Mouse (Mus musculus) gastrocnemius, postnatal 36 days (tissue): ENCODE data around the gene Gm5798. TPM values are rescaled to one million over a fixed set of nuclear protein-coding genes. Genes with fewer than 3 reads are reported as not detected.
"Not testable (repeated sequence)": the region's sequence is repeated elsewhere in the genome, so short reads cannot be mapped to it uniquely, and the experiment has no call there.

Experiments
- DNase-seq, 2 experiments: peaks; one replicate each; pipeline ENCODE4 v3.0.0; 2022
- intact Hi-C: fragments of 180-260 bp; cut with DNase I; formaldehyde crosslinking; loops from one replicate; pipeline ENCODE4 v1.15.1; 2025
- long read RNA-seq, 2 experiments: library from polyadenylated mRNA; stranded (forward); transcript quantifications; one replicate each; pipeline ENCODE4 v2.0.0; 2021
- total RNA-seq, 2 experiments: library from RNA; stranded (reverse); gene quantifications; 2 replicates each; pipeline ENCODE4 v1.2.3; 2021

Gm5798 gene
- not detected for total RNA-seq
- long read RNA-seq, experiment 1: 0 reads
- long read RNA-seq, experiment 2: 0 reads

DNA sequence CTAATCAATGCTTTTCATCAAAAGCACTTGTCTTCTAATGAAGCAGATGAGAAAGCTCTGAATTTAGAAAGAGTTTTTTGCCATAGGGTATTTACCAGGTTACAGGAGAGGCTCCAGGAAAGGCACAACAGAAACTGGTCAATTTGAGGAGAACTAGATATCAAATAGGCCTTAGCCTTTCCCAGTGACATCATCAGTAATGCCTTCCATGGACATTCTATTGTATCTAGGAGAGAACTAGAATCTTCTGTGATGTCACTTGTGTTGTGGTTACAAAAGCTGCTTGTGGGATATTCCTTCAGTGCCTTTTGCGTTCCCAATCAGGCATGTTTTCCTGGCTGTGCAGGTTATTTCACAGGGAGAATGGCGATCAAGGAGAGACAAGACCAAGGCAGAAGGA lies at the start of gene Gm5798:
Gene Gm5798, plus strand, starts transcription at position 301 of the 400 bp plus-strand sequence.
- intact Hi-C loops, DNase-seq: not testable (repeated sequence)

DNA sequence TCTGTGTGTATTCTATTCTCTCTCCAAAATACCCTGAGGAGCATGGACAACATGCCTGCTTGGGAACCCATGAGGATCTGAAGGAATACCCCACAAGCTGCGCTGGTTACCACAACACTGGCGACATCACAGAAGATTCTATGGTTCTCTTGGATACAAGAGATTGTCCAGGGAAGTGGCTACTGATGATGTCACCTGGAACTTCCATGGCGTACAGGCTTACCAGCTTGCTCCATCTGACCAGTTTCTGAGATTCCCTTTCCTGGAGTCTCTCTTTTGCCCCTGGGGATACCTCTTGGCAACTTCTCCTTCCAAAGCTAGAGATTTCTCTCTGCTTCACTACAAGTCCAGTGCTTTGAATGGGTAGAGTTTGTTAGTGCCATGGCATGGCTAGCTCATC lies 37.9 kb downstream of the Gm5798 start, which contains the start of gene Gm7945:
Gene Gm7945, minus strand, starts transcription at position 101 of the 400 bp plus-strand sequence.
- DNase-seq, intact Hi-C loops: not testable (repeated sequence)

Other genes starting within 250 kb of the Gm5798 start
- under 1 TPM in 1 of 2 experiments, not detected in 1; 0.36 TPM for gene Mat1a, start 243.6 kb upstream of the Gm5798 start, total RNA-seq
- gene Sftpa1, start 216.8 kb upstream of the Gm5798 start, total RNA-seq: not detected
- gene Mbl1, start 197.2 kb upstream of the Gm5798 start, total RNA-seq: not detected
- not detected for gene Sftpd, start 163.5 kb upstream of the Gm5798 start, total RNA-seq
- gene Gm2832, start 69.8 kb upstream of the Gm5798 start, total RNA-seq: not detected
- not detected for gene Gm7945, start 37.8 kb downstream of the Gm5798 start, total RNA-seq
- gene Gm6482, start 59.7 kb downstream of the Gm5798 start, total RNA-seq: not detected
- gene Gm7954, start 104.9 kb downstream of the Gm5798 start, total RNA-seq: not detected
- not detected for gene Gm3486, start 140.9 kb downstream of the Gm5798 start, total RNA-seq
- gene Gm7970, start 207.0 kb downstream of the Gm5798 start, total RNA-seq: not detected
- gene 1700049E17Rik2, start 224.6 kb downstream of the Gm5798 start, total RNA-seq: not detected